In the genomic region with DNA sequence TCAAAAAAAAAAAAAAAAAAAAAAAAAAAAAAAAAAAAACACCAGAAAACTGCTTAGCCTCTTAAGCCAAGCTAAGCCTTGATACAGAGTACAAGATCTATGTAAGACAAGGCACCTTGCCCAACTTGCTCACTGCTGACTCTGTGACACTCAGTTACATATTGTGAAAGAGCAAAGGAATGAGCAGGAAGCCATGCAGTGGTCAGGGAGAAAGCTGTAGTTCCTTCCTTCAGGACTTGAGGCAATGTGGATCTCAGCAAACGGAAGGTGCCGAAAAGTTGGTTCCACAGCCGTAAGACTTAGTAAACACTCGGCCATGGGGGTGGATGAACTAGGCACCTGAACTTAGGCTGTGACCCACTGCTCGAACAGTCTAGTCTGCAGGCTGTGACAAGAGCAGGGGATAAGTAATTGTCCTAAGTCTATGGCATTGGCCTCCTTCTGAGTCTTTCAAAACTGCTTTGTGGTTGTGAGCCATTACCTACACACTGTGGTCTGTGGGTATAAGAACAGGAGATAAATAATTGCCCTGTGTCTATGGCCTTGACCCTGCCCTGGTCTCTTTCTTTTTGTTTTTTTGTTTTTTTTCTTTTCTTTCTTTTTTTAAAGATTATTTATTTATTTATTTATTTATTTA, we compare ENCODE assay signal across 16 mouse cellular contexts. TPM values are rescaled to one million over a fixed set of nuclear protein-coding genes. Genes with fewer than 3 reads are reported as not detected.
DNase-seq lines count a peak whose midpoint lies in the region; ATAC-seq lines count a peak whose summit lies in the region.
"Had no signal": no experiment of that assay in that cellular context is flagged by ENCODE, and none has a peak within 500 bp of the region (broad histone marks: within the 10 kb centered on the region; RNA-seq: fewer than 3 reads in every experiment).

No protein-coding gene starts in this region.

- no peak for ATAC-seq in forebrain, embryonic 16.5 days
- ATAC-seq in neural tube, embryonic 15.5 days (ENCODE audit: low FRiP score): no peak
- ATAC-seq: forebrain, embryonic 13.5 days had no signal

- no peaks in the 10 kb centered on the region for H3K36me3 ChIP-seq in forebrain, embryonic 16.5 days (ENCODE audit: control insufficient read depth, insufficient read depth)
- H3K36me3 ChIP-seq in neural tube, embryonic 15.5 days: no peaks in the 10 kb centered on the region

- H3K4me1 ChIP-seq in forebrain, embryonic 16.5 days (replicated peaks; ENCODE audit: control insufficient read depth, insufficient read depth, low read length): no peaks in the 10 kb centered on the region
- peaks cover 8% of the 10 kb centered on the region for H3K4me1 ChIP-seq in neural tube, embryonic 15.5 days
- H3K4me1 ChIP-seq: forebrain, embryonic 13.5 days had no signal

- no peak overlapping the region for H3K27ac ChIP-seq in forebrain, embryonic 16.5 days (ENCODE audit: low read length)
- H3K27ac ChIP-seq in neural tube, embryonic 15.5 days (replicated peaks): no peak overlapping the region
- H3K27ac ChIP-seq: forebrain, embryonic 13.5 days had no signal

- peak; percentile 19 for DNase-seq in adrenal gland, adult 8-10 months
- no peak for DNase-seq in adrenal gland, postnatal 4 days (ENCODE audit: low spot score in 2 of 2)
- peak; percentile 66 for DNase-seq in 3T3-L1 (ENCODE audit: low read depth, low spot score)
- peak; percentile 93 for DNase-seq in gonadal fat pad, adult 2 months (ENCODE audit: low read depth)
- peak; percentile 62 for DNase-seq in lung, postnatal 25 days (ENCODE audit: low spot score)
- DNase-seq in right cerebral cortex, postnatal 4 days: no peak
- DNase-seq: spleen, adult 18-20 months; thymus, adult 2 months had no signal

- WGBS in forebrain, embryonic 16.5 days: 86% methylated on average over 5 of the region's 5 CpGs
- 85% methylated on average over 5 of the region's 5 CpGs for WGBS in neural tube, embryonic 15.5 days

- no peaks in the 10 kb centered on the region for H3K9me3 ChIP-seq in forebrain, embryonic 16.5 days (ENCODE audit: control insufficient read depth, low read length)
- no peaks in the 10 kb centered on the region for H3K9me3 ChIP-seq in neural tube, embryonic 15.5 days (replicated peaks)
- H3K9me3 ChIP-seq: forebrain, embryonic 13.5 days had no signal

- no peaks in the 10 kb centered on the region for H3K27me3 ChIP-seq in forebrain, embryonic 16.5 days (replicated peaks; ENCODE audit: control insufficient read depth, insufficient read depth, low read length)
- H3K27me3 ChIP-seq in neural tube, embryonic 15.5 days (replicated peaks): no peaks in the 10 kb centered on the region
- H3K27me3 ChIP-seq: forebrain, embryonic 13.5 days had no signal

- no peak overlapping the region for H3K9ac ChIP-seq in forebrain, embryonic 16.5 days (replicated peaks; ENCODE audit: low read depth, low read length)
- no peak overlapping the region for H3K9ac ChIP-seq in neural tube, embryonic 15.5 days (replicated peaks)
- H3K9ac ChIP-seq: forebrain, embryonic 13.5 days had no signal

- no peak overlapping the region for H3K4me3 ChIP-seq in forebrain, embryonic 16.5 days (replicated peaks; ENCODE audit: low read length)
- no peak overlapping the region for H3K4me3 ChIP-seq in neural tube, embryonic 15.5 days (replicated peaks)
- H3K4me3 ChIP-seq: forebrain, embryonic 13.5 days had no signal

- H3K4me2 ChIP-seq in forebrain, embryonic 16.5 days (ENCODE audit: low read length): no peak overlapping the region
- H3K4me2 ChIP-seq in neural tube, embryonic 15.5 days: no peak overlapping the region
- H3K4me2 ChIP-seq: forebrain, embryonic 13.5 days had no signal

RNA-seq across cellular contexts. Expression of gene Gm28845, which starts 5.7 kb away (rescaled TPM):
- total RNA-seq in adrenal gland, adult 8-10 months (2022): not detected
- total RNA-seq in adrenal gland, postnatal 4 days (2021): not detected
- polyA plus RNA-seq in gonadal fat pad, adult 2 months (2012; rRNA removed): not detected in 2 replicates
- not detected in 2 replicates for polyA plus RNA-seq in forebrain, embryonic 16.5 days (2015; fragmentation: Nextera tagmentation; extraction: Ambion mirVana)
- 0.56 TPM in 1 of 2 replicates, not detected in the other for polyA plus RNA-seq in neural tube, embryonic 15.5 days (2015; fragmentation: Nextera tagmentation; extraction: Ambion mirVana)
- total RNA-seq: gastrocnemius, postnatal 4 days had no signal
- polyA plus RNA-seq: forebrain, embryonic 13.5 days; hindbrain, embryonic 11.5 days; large intestine, adult 2 months; limb, embryonic 11.5 days; midbrain, embryonic 14.5 days; thymus, adult 2 months had no signal

RNA-seq across cellular contexts. Expression of gene D630023F18Rik, which starts 9.4 kb away (rescaled TPM):
- total RNA-seq in adrenal gland, adult 8-10 months (2022): 1 to 10 TPM in 2 of 4 experiments, not detected in 2; 3.1 to 3.4 TPM
- 1 to 10 TPM in 1 of 2 experiments, not detected in 1; 1.2 TPM for total RNA-seq in adrenal gland, postnatal 4 days (2021)
- polyA plus RNA-seq in gonadal fat pad, adult 2 months (2012; rRNA removed): 0.23 TPM in 1 of 2 replicates, not detected in the other
- polyA plus RNA-seq in forebrain, embryonic 16.5 days (2015; fragmentation: Nextera tagmentation; extraction: Ambion mirVana): 1.5 and 2.9 TPM in 2 replicates
- 2.3 and 2.4 TPM in 2 replicates for polyA plus RNA-seq in neural tube, embryonic 15.5 days (2015; fragmentation: Nextera tagmentation; extraction: Ambion mirVana)
- total RNA-seq: gastrocnemius, postnatal 4 days had no signal
- polyA plus RNA-seq: hindbrain, embryonic 11.5 days had no signal

RNA-seq across cellular contexts. Expression of gene Cryga, which starts 10.5 kb away (rescaled TPM):
- not detected for total RNA-seq in adrenal gland, adult 8-10 months (2022)
- not detected for total RNA-seq in adrenal gland, postnatal 4 days (2021)
- not detected in 2 replicates for polyA plus RNA-seq in gonadal fat pad, adult 2 months (2012; rRNA removed)
- not detected in 2 replicates for polyA plus RNA-seq in forebrain, embryonic 16.5 days (2015; fragmentation: Nextera tagmentation; extraction: Ambion mirVana)
- 0.35 TPM in 1 of 2 replicates, not detected in the other for polyA plus RNA-seq in neural tube, embryonic 15.5 days (2015; fragmentation: Nextera tagmentation; extraction: Ambion mirVana)
- total RNA-seq: gastrocnemius, postnatal 4 days had no signal
- polyA plus RNA-seq: forebrain, embryonic 13.5 days; hindbrain, embryonic 11.5 days; large intestine, adult 2 months; limb, embryonic 11.5 days; midbrain, embryonic 14.5 days had no signal

RNA-seq across cellular contexts. Expression of gene Crygb, which starts 31.6 kb away (rescaled TPM):
- not detected for total RNA-seq in adrenal gland, adult 8-10 months (2022)
- not detected for total RNA-seq in adrenal gland, postnatal 4 days (2021)
- not detected in 2 replicates for polyA plus RNA-seq in gonadal fat pad, adult 2 months (2012; rRNA removed)
- not detected in 2 replicates for polyA plus RNA-seq in forebrain, embryonic 16.5 days (2015; fragmentation: Nextera tagmentation; extraction: Ambion mirVana)
- polyA plus RNA-seq in neural tube, embryonic 15.5 days (2015; fragmentation: Nextera tagmentation; extraction: Ambion mirVana): 0.69 and 1.6 TPM in 2 replicates
- total RNA-seq: gastrocnemius, postnatal 4 days had no signal
- polyA plus RNA-seq: forebrain, embryonic 13.5 days; hindbrain, embryonic 11.5 days; large intestine, adult 2 months; limb, embryonic 11.5 days; midbrain, embryonic 14.5 days; thymus, adult 2 months had no signal

RNA-seq across cellular contexts. Expression of gene Crygc, which starts 40.2 kb away (rescaled TPM):
- total RNA-seq in adrenal gland, adult 8-10 months (2022): not detected
- not detected for total RNA-seq in adrenal gland, postnatal 4 days (2021)
- polyA plus RNA-seq in gonadal fat pad, adult 2 months (2012; rRNA removed): 38.9 and 62.2 TPM in 2 replicates
- not detected in 2 replicates for polyA plus RNA-seq in forebrain, embryonic 16.5 days (2015; fragmentation: Nextera tagmentation; extraction: Ambion mirVana)
- polyA plus RNA-seq in neural tube, embryonic 15.5 days (2015; fragmentation: Nextera tagmentation; extraction: Ambion mirVana): not detected in 2 replicates
- total RNA-seq: gastrocnemius, postnatal 4 days had no signal
- polyA plus RNA-seq: forebrain, embryonic 13.5 days; hindbrain, embryonic 11.5 days; large intestine, adult 2 months; limb, embryonic 11.5 days; midbrain, embryonic 14.5 days had no signal

Comparison
In these comparisons a context has a peak if more than half of its experiments do, and no peak if none do; other contexts are left out.
1. DNase-seq: peak in adrenal gland, adult 8-10 months (single experiment), 3T3-L1 (single experiment), gonadal fat pad, adult 2 months (single experiment) and lung, postnatal 25 days (single experiment); none in adrenal gland, postnatal 4 days (0 of 2) and right cerebral cortex, postnatal 4 days (single experiment).